Mouse (Mus musculus): ENCODE data around the gene Uvrag. TPM values are rescaled to one million over a fixed set of nuclear protein-coding genes. Genes with fewer than 3 reads are reported as not detected.

The Uvrag gene
- total and polyA plus RNA-seq, 3 experiments: 13.1 to 29.9 (median 23.3) TPM

DNA sequence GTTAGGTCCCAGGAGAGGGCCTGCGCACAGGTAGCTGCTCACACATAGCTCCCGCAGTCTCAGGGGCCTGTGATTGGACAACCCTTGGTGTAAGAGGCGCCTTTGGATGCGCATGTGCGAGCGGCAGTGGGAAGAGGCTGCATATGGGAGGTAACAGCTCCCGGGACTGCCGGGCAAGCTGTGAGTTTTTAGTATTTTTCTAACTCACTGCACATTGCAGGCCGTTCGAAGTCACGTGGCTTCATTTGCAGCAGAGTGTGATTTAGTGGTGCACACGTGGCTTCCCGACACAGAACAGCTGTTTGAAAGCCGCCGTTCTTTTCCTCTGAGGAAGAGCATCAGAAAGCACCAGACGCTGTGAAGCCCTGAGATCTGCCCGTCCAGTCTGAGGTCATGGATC is 125.5 kb downstream of the Uvrag start:
- DNase-seq (ENCODE audit: low spot score) (no peak), ATAC-seq (ENCODE audit: extremely low read depth, insufficient number of reproducible peaks, low FRiP score, poor library complexity, severe bottlenecking) (no peak)
- Histone ChIP-seq H3K36me3 (replicated peaks) (peaks cover 27% of the 10 kb centered on the region), H3K9me3 (replicated peaks) (no peaks in the 10 kb centered on the region), H3K4me3 (ENCODE audit: low read depth, low read length) (no peak overlapping the region), H3K27me3 (ENCODE audit: insufficient read depth, low read length) (no peaks in the 10 kb centered on the region), H3K4me1 (ENCODE audit: insufficient read depth, low read depth, low read length) (no peaks in the 10 kb centered on the region)
- TF ChIP-seq TAL1 (conservative IDR thresholded peaks at IDR 0.05; ENCODE audit: low read depth, low read length): no peak
- no peak for TF ChIP-seq CTCF (IDR thresholded peaks at IDR 0.05; ENCODE audit: low read depth, low read length)
- no peak for TF ChIP-seq GATA2 (IDR thresholded peaks at IDR 0.05; ENCODE audit: borderline replicate concordance, low read depth, low read length)
- no peak for TF ChIP-seq POLR2AphosphoS5 (IDR thresholded peaks at IDR 0.05; ENCODE audit: insufficient replicate concordance, low read depth, low read length)
- no peak for TF ChIP-seq GATA1 (IDR thresholded peaks at IDR 0.05; ENCODE audit: borderline replicate concordance, low read length)

DNA sequence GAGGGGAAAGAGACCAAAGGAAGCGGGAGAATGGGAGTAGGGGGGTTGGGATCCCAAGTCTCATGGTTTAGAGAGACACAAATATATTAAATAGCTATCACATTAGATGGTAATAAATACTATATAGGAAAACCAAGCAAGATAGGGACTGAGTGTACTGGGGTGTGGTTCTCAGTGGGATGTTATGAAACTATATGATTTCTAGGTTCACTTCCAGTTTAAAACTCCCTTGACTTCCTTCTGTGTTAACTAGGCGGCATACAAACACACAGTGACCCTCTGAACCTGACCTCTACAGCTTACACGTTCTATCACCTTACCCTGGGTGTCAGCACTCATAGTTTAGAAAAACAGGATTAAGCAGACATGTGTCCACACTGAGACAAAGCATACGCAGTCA is 126.3 kb downstream of the Uvrag start:
- no peak for ATAC-seq (ENCODE audit: extremely low read depth, insufficient number of reproducible peaks, low FRiP score, poor library complexity, severe bottlenecking)

DNA sequence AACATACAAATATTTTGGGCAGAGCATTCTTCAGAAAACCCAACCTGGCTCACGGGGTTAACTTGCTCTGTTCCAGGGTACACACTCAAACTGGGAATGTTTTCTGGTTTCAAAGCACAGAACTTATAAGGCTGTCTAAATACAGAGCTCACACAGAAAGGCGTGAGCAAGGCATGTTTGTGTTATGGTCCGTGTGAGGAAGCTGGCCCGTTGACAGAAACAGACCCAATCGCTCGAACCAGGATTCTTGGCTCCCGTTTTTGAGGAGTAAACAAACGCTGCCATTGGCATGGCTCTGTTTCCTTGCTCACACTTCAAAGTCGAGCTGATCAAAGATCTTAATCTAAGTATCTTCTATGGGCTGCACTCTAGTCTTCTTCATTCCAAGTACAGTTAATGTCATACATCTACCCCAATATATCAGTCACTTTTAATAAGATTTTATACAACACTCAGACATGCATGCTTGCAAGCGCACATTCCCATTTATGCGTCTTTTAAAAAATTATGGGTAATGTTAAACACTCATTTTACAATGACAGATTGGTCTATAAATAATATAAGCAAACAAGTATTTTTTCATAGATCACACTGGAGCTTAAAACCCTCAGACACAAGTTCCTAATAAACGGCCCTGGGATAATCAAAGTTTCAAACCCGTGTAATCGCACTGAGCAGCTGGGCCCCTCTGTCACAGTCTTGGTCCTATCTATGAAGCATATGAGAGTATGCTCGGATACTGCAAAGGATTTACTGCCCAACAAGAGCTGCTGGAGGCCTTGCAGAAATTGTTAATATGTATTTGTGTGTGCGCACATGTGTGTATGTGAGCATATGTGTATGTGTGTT is 133.2 kb downstream of the Uvrag start:
- Histone ChIP-seq H3K9me3 (replicated peaks) (no peaks in the 10 kb centered on the region), H3K36me3 (replicated peaks) (peaks cover 38% of the 10 kb centered on the region), H3K27me3 (ENCODE audit: insufficient read depth, low read length) (no peaks in the 10 kb centered on the region), H3K4me3 (ENCODE audit: low read depth, low read length) (no peak overlapping the region), H3K4me1 (ENCODE audit: insufficient read depth, low read depth, low read length) (no peaks in the 10 kb centered on the region)
- DNase-seq (ENCODE audit: low spot score): no peak
- no peak for TF ChIP-seq TAL1 (conservative IDR thresholded peaks at IDR 0.05; ENCODE audit: low read depth, low read length)
- TF ChIP-seq GATA2 (IDR thresholded peaks at IDR 0.05; ENCODE audit: borderline replicate concordance, low read depth, low read length): no peak
- TF ChIP-seq CTCF (IDR thresholded peaks at IDR 0.05; ENCODE audit: low read depth, low read length): no peak
- TF ChIP-seq POLR2AphosphoS5 (IDR thresholded peaks at IDR 0.05; ENCODE audit: insufficient replicate concordance, low read depth, low read length): no peak
- TF ChIP-seq GATA1 (IDR thresholded peaks at IDR 0.05; ENCODE audit: borderline replicate concordance, low read length): no peak
- no peak for ATAC-seq (ENCODE audit: extremely low read depth, insufficient number of reproducible peaks, low FRiP score, poor library complexity, severe bottlenecking)

More for the DNA sequence above, 126.3 kb downstream of the Uvrag start:
- H3K27me3 ChIP-seq (ENCODE audit: insufficient read depth, low read length): no peaks in the 10 kb centered on the region
- no peak overlapping the region for H3K4me3 ChIP-seq (ENCODE audit: low read depth, low read length)
- no peak for TF ChIP-seq GATA1 (IDR thresholded peaks at IDR 0.05; ENCODE audit: borderline replicate concordance, low read length)
- no peak for TF ChIP-seq CTCF (IDR thresholded peaks at IDR 0.05; ENCODE audit: low read depth, low read length)
- TF ChIP-seq POLR2AphosphoS5 (IDR thresholded peaks at IDR 0.05; ENCODE audit: insufficient replicate concordance, low read depth, low read length): no peak
- no peak for TF ChIP-seq GATA2 (IDR thresholded peaks at IDR 0.05; ENCODE audit: borderline replicate concordance, low read depth, low read length)
- TF ChIP-seq TAL1 (conservative IDR thresholded peaks at IDR 0.05; ENCODE audit: low read depth, low read length): no peak
- no peaks in the 10 kb centered on the region for H3K9me3 ChIP-seq (replicated peaks)
- DNase-seq (ENCODE audit: low spot score): no peak
- H3K4me1 ChIP-seq (ENCODE audit: insufficient read depth, low read depth, low read length): no peaks in the 10 kb centered on the region
- peaks cover 27% of the 10 kb centered on the region for H3K36me3 ChIP-seq (replicated peaks)

DNA sequence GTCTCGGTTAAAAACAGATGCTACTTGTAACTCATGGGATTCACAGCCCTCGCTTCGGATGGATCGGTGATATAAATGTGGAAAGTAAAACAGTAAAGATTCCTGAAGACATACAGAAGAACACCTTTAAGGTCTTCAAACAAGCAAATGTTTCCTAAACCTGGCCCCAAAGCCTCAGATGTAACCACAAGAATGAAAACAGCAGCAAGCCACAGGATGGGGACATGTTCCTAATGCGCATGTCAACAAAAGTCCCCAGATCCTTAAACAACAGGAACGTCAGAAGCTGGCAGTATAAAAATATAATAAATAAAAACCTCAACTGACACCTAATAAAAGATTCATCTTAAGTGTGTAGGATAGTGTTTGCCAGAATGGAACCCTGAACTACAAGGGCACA is 137.7 kb downstream of the Uvrag start:
- Histone ChIP-seq H3K27me3 (ENCODE audit: insufficient read depth, low read length) (no peaks in the 10 kb centered on the region), H3K36me3 (replicated peaks) (peaks cover 42% of the 10 kb centered on the region), H3K4me1 (ENCODE audit: insufficient read depth, low read depth, low read length) (no peaks in the 10 kb centered on the region), H3K4me3 (ENCODE audit: low read depth, low read length) (no peak overlapping the region), H3K9me3 (replicated peaks) (no peaks in the 10 kb centered on the region)
- DNase-seq (ENCODE audit: low spot score) (no peak), ATAC-seq (ENCODE audit: extremely low read depth, insufficient number of reproducible peaks, low FRiP score, poor library complexity, severe bottlenecking) (no peak)
- TF ChIP-seq CTCF (IDR thresholded peaks at IDR 0.05; ENCODE audit: low read depth, low read length) (no peak), GATA1 (IDR thresholded peaks at IDR 0.05; ENCODE audit: borderline replicate concordance, low read length) (no peak), TAL1 (conservative IDR thresholded peaks at IDR 0.05; ENCODE audit: low read depth, low read length) (no peak), GATA2 (IDR thresholded peaks at IDR 0.05; ENCODE audit: borderline replicate concordance, low read depth, low read length) (no peak), POLR2AphosphoS5 (IDR thresholded peaks at IDR 0.05; ENCODE audit: insufficient replicate concordance, low read depth, low read length) (no peak)

DNA sequence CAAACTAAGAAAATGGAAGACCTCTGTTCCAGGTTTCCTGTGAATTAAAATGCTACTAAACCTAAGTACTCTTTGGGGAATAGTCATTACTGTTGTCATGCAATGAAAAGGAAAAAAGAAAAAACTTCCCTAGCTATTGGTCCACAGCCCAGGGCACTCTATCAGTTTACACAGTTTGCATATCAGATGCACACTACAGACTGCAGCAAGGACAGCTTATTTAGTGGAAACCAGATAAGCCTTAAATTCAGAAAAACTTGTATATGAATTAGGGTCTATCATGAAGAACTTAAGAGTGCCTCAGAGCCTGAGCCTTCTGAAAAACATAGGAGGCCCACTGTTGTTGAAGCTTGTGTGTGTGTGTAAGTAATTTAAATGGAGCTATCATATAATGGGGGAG is 142.2 kb downstream of the Uvrag start:
- Histone ChIP-seq H3K4me1 (ENCODE audit: insufficient read depth, low read depth, low read length) (no peaks in the 10 kb centered on the region), H3K36me3 (replicated peaks) (peaks cover 43% of the 10 kb centered on the region)

DNA sequence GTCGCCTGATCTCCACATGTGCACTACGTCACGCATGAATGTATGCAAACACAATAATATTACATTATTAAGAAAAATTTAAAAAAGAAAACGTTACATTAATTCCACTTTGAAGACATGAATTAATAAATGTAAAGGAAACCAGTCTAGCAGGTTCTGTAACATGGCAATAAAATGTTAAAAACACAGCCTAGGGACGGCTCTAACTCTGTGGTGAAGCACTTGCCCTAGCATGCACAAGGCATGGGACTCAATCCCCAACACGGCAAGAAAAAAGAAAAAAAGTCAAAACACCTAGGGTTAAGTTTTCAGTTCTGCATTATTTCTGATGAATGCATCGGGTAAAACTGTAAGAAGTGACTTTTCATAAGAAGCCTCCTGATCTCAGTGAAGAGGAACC is 143.2 kb downstream of the Uvrag start:
- H3K4me1 ChIP-seq (ENCODE audit: insufficient read depth, low read depth, low read length): no peaks in the 10 kb centered on the region
- peaks cover 38% of the 10 kb centered on the region for H3K36me3 ChIP-seq (replicated peaks)
- no peak for TF ChIP-seq GATA2 (IDR thresholded peaks at IDR 0.05; ENCODE audit: borderline replicate concordance, low read depth, low read length)
- TF ChIP-seq CTCF (IDR thresholded peaks at IDR 0.05; ENCODE audit: low read depth, low read length): no peak
- H3K4me3 ChIP-seq (ENCODE audit: low read depth, low read length): no peak overlapping the region
- no peaks in the 10 kb centered on the region for H3K27me3 ChIP-seq (ENCODE audit: insufficient read depth, low read length)
- H3K9me3 ChIP-seq (replicated peaks): no peaks in the 10 kb centered on the region
- ATAC-seq (ENCODE audit: extremely low read depth, insufficient number of reproducible peaks, low FRiP score, poor library complexity, severe bottlenecking) (no peak), DNase-seq (ENCODE audit: low spot score) (no peak)

More for the DNA sequence above, 142.2 kb downstream of the Uvrag start:
- DNase-seq (ENCODE audit: low spot score) (no peak), ATAC-seq (ENCODE audit: extremely low read depth, insufficient number of reproducible peaks, low FRiP score, poor library complexity, severe bottlenecking) (no peak)
- Histone ChIP-seq H3K4me3 (ENCODE audit: low read depth, low read length) (no peak overlapping the region), H3K9me3 (replicated peaks) (no peaks in the 10 kb centered on the region), H3K27me3 (ENCODE audit: insufficient read depth, low read length) (no peaks in the 10 kb centered on the region)
- no peak for TF ChIP-seq TAL1 (conservative IDR thresholded peaks at IDR 0.05; ENCODE audit: low read depth, low read length)
- TF ChIP-seq POLR2AphosphoS5 (IDR thresholded peaks at IDR 0.05; ENCODE audit: insufficient replicate concordance, low read depth, low read length): no peak
- TF ChIP-seq GATA1 (IDR thresholded peaks at IDR 0.05; ENCODE audit: borderline replicate concordance, low read length): no peak
- no peak for TF ChIP-seq GATA2 (IDR thresholded peaks at IDR 0.05; ENCODE audit: borderline replicate concordance, low read depth, low read length)
- no peak for TF ChIP-seq CTCF (IDR thresholded peaks at IDR 0.05; ENCODE audit: low read depth, low read length)

All from G1E (cell line).